Mouse (Mus musculus) megakaryocyte, adult 5-6 weeks (primary cell): ENCODE measurements around the gene Stat5a. TPM values are rescaled to one million over a fixed set of nuclear protein-coding genes. Genes with fewer than 3 reads are reported as not detected.

Source experiments
- ATAC-seq: 2 replicates; pipeline ENCODE4 v1.8.0; 2016; ENCODE audit warnings: mild to moderate bottlenecking, inconsistent platforms; ENCODE audit not compliant: poor library complexity, severe bottlenecking
- total RNA-seq, 2 experiments: library from RNA; stranded (forward) in 1 of 2; stranded (reverse) in 1 of 2; fragments of 153-499, 151-499 nt in 1 of 2; fragments of 221-1000, 200-1000 nt in 1 of 2; gene quantifications; 2 replicates each; pipeline versions ENCODE4 v1.2.3 to v1.2.4; 2015 to 2017

The Stat5a gene
- total RNA-seq, 2 experiments from 2014 or later = 20.0 to 23.7 TPM

GRCm38 (mm10) chr11:100860198-100861048 lies 1.3 kb downstream of the Stat5a start:
- peak; percentile 96 for ATAC-seq

- ATAC-seq = no peak
These were observed 2.2 kb downstream of the Stat5a start for GRCm38 (mm10) chr11:100861335-100861734.

DNA sequence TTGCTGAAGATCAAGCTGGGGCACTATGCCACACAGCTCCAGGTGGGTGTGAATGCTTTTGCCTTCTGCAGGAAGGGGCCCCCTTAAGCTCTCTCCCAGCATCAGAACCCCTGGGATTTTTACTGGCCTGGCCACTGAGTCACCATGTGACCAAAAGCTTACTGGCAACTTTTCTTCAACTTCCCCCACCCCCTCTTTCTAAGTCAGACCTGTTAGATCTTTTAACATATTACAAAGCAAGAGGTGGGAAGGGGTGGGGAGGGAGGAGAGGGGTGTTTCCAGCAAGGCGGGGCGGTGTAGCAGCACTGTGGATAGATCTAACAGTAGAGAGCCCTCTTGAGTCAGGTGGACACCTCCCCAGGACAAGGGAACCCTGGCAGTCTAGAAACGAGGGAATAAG lies 2.7 kb downstream of the Stat5a start:
- ATAC-seq = no peak

DNA sequence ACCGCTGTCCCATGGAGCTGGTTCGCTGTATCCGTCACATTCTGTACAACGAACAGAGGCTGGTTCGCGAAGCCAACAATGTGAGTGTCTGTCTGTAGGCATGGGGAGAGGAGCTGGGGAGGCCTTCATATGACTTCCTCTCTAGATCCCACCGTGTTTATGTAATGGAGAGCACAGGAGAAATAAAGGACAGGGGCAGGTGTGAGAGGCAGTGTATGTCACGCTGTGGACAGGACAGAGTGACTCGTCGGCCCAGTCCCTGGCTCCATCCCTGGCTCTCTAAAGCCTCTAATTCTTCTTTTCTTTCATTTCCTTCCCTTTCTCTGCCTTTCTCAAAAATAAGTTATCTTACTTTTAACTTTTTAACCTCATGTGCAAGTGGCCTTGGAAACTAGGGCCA lies 4.0 kb downstream of the Stat5a start:
- no peak for ATAC-seq

GRCm38 (mm10) chr11:100865618-100866017 lies 6.5 kb downstream of the Stat5a start:
- ATAC-seq = peak; percentile 43

DNA sequence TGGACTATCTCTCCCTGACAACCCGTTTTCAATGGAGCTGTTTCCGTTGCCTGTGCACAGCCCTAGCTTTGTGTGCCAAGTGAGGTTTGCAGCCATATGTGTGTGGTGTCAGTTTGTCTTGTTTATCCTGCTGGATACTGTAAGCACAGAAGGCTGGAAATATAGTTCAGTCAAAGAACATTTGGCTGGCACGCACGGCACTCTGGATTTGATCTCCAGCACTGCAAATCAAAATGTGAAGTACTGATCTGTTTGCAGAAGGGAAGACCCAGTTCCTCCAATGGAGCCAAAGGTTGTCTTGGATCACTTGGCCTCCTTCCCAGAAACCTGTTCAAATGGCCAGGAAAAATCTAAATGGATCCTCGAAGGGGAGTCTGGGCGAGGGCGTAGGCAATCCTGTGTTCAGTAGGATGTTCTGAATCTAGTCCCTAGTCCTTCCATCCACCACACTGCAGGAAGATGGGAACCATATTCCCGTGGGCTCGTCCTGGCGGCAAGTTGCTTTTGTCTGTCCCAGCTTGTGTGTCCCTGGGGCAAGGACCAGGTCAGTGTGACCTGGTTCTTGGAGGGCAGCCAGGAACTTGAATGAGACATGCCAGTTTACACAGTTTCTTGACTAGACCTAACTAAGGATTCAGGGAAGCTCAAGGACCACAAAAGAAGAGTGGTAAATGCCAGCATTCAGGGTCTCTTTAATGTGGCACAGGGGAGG lies 11.3 kb downstream of the Stat5a start:
- ATAC-seq = no peak

- ATAC-seq = no peak
These were observed 11.8 kb downstream of the Stat5a start for GRCm38 (mm10) chr11:100870968-100871350.

DNA sequence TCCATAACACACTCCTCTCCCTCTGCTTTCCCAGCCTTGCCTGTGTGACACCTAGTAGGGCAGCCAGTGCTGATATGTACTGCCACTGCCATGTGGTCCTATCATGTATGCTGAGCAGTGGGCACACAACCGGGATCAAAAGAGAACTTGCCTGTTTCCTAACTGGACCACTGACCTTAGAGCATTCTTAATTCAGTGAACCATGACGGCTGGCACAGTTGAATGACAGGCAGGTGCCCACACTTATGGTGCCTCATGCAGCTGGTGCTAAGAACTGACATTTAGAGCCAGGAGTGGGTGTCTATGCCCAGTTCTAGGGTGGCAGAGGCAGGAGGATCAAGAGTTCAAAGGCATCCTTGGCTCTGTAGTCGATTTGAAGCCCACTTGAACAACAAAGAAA lies 16.6 kb downstream of the Stat5a start:
- no peak for ATAC-seq

- no peak for ATAC-seq
These were observed 20.3 kb downstream of the Stat5a start for GRCm38 (mm10) chr11:100879321-100880078.

GRCm38 (mm10) chr11:100883640-100884039 lies 24.5 kb downstream of the Stat5a start:
- ATAC-seq = no peak

- ATAC-seq = no peak
These were observed 26.3 kb downstream of the Stat5a start for GRCm38 (mm10) chr11:100885472-100885871.

DNA sequence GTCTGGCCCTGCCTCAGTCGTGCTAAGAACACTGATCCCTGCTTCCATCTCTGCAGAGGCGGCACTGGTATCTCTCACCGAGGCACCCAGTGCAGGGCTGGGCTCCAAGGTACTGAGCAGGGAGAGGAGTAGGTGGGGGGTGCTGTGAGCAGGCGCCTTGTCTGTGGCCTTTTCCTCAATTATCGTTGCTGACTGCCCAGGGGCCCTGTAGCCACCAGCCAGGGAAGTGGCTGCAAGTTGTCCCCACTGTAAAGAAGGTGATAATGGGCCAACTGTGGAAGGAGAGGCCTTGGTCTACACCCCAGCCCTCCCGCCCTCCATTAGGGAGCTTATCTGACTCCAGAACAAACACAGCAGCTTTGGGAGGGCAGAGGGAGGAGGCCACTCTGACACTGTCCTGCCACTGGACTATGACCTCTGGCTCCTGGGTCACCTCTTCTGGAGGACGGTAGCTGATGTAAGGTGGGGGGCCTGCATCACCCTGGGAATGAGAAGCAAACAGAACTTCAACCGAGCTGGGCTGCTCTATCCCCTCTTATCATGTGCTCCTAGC lies 27.1 kb downstream of the Stat5a start:
- no peak for ATAC-seq

- ATAC-seq = no peak
These were observed 28.1 kb downstream of the Stat5a start for GRCm38 (mm10) chr11:100887236-100887635.

DNA sequence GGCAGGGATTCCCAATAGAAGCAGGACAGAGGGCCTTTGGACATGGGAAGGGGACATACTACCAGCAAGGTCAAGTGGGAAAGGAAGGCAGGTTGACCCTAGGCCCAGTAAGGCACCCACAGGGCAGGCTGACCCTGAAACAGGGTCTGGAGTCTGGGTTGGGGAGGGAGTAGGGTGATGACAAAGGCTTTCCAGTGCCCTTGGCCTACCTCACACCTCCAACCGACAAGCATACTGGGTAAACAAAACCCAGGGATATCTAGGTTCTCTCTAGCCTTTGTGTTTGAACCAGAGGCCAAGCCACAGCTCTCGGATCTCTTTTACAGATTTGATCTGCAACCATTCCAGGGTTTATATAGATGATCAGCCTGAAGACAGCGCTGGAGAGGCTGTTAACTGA lies 28.6 kb downstream of the Stat5a start:
- ATAC-seq = no peak

GRCm38 (mm10) chr11:100888348-100888820 lies 29.2 kb downstream of the Stat5a start:
- no peak for ATAC-seq

DNA sequence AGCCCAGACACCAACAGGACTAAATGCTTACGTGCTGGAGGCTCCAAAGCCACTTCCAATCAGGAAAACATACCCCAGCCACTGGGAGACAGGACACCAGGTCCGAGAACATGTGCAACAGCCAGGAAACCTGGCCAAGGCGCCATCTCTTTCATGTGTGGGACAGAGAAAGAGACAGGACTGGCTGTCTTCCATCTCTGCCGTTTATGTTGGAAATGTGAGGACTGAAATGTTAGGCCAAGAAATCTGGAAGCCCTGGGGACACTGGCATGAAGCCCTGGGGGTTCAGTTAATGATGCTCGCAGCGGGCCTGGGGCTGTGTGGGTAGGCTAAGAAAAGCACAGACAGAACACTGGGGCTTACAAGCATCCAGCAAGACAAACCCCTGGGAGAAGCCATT lies 31.3 kb downstream of the Stat5a start:
- ATAC-seq = no peak

DNA sequence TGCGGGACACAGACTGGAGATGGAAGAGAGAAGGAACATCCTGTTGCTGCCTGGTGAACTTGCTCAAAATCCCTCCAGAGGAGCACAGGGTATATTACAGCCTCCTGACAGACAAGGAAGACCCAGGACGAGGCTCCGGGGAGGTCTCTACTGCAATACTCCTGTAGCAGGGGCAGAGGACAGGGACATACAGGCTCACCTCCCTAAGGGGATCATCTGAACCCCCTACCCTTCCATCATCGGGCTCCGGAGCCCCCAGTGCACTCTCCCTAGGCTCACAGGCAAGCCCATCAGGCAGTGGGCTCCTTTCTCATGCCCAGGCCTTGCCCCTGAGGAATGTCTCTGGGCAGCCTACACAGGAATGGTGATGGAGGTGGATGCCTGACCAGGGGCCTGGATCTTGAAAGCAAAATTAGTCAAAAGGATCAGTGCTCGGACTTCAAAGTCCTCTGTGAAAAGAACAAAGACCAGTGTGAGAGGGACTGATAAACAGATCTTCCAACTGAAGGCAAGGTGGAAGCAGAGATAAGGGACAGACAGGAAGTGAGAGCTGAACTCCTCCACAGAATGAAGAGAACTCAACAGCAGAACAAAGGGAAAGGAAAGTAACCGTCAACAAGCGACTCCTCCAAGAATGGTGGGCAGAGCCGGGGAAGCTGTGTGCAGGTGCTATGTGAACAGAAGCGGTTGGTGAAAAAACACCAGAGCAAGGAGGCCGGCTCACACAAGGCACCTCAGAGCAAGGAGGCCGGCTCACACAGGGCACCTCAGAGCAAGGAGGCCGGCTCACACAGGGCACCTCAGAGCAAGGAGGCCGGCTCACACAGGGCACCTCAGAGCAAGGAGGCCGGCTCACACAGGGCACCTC lies 32.3 kb downstream of the Stat5a start:
- ATAC-seq = no peak

DNA sequence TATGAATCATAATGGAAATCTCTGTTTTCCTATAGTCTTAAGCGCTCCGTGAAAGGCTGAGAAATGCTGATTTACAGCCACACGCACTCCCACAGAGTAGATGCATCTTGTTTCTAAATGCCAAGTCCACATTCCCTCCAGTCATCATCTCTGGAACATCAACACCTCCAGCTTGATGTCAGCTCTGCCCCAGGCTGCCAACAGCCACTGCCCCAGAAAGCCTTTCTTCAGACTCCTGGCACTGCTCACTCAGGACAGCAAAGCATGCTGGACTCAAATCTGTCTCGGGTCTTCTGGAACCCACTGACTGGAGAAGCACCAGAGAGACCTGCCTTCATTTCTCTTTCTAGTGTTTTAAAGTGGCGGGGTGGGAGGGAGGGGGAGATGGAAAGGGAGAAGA lies 33.3 kb downstream of the Stat5a start:
- no peak for ATAC-seq

- ATAC-seq = peak; percentile 94
These were observed 34.3 kb downstream of the Stat5a start for GRCm38 (mm10) chr11:100893482-100893881.
